Mouse (Mus musculus) lung, postnatal 0 days (tissue): ENCODE data around the gene Myb.

ENCODE experiments used
- CTCF ChIP-seq: IDR thresholded peaks from 2 replicates; pipeline ENCODE4 v1.5.1; 2016; ENCODE audit warnings: antibody characterized with exemption, mild to moderate bottlenecking
- EP300 ChIP-seq: IDR thresholded peaks from 2 replicates; pipeline ENCODE4 v1.6.1; 2016; ENCODE audit warnings: antibody characterized with exemption, mild to moderate bottlenecking, control low read depth

DNA sequence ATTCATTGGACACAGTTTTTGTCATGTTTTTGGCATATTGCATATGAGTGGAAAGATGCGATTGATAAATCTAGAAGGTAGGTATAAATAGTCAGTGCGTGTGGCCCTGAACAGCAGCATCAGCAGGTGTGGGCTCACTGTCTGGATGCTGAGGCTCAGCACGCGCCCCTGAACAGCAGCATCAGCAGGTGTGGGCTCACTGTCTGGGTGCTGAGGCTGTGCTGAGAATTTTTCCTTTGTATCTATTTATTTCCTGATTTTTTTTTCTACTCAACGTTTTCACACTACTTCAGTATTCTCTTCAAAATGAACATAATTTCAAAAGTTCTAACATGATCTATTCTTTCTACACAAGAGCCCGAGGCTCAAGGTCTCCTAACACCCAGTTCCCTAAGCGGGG, 84.1 kb downstream of the Myb start:
- TF ChIP-seq CTCF, result no peak
- no peak for TF ChIP-seq EP300
